Mouse (Mus musculus) lung, postnatal 25 days (tissue): ENCODE data around the gene BC107364.
"Not testable (repeated sequence)": the region's sequence is repeated elsewhere in the genome, so short reads cannot be mapped to it uniquely, and the experiment has no call there.

Source experiments
- DNase-seq: peaks from one replicate; pipeline ENCODE4 v3.0.0; 2022; ENCODE audit warnings: low spot score

The BC107364 gene

GRCm38 (mm10) chr3:96414126-96414950 is 37.8 kb downstream of the BC107364 start:
- peak; percentile 81 for DNase-seq

GRCm38 (mm10) chr3:96413581-96414125 is 38.5 kb downstream of the BC107364 start:
- no peak for DNase-seq

GRCm38 (mm10) chr3:96411821-96412220 is 40.3 kb downstream of the BC107364 start:
- no peak for DNase-seq

GRCm38 (mm10) chr3:96410966-96411365 is 41.1 kb downstream of the BC107364 start:
- no peak for DNase-seq

- DNase-seq = no peak
Measured at GRCm38 (mm10) chr3:96409701-96410246, 42.3 kb downstream of the BC107364 start.

- DNase-seq = not testable (repeated sequence)
Measured at GRCm38 (mm10) chr3:96408111-96408510, 44.0 kb downstream of the BC107364 start.

GRCm38 (mm10) chr3:96405541-96406503 is 46.3 kb downstream of the BC107364 start:
- no peak for DNase-seq

GRCm38 (mm10) chr3:96405004-96405403 is 47.1 kb downstream of the BC107364 start:
- no peak for DNase-seq

GRCm38 (mm10) chr3:96404450-96404849 is 47.7 kb downstream of the BC107364 start:
- DNase-seq = no peak

- DNase-seq = no peak
Measured at GRCm38 (mm10) chr3:96403016-96403415, 49.1 kb downstream of the BC107364 start.

GRCm38 (mm10) chr3:96401832-96402501 is 50.1 kb downstream of the BC107364 start:
- no peak for DNase-seq

GRCm38 (mm10) chr3:96401474-96401831 is 50.7 kb downstream of the BC107364 start:
- no peak for DNase-seq

GRCm38 (mm10) chr3:96398911-96399310 is 53.2 kb downstream of the BC107364 start:
- DNase-seq = no peak

GRCm38 (mm10) chr3:96396857-96397256 is 55.2 kb downstream of the BC107364 start:
- DNase-seq = no peak

GRCm38 (mm10) chr3:96387202-96387601 is 64.9 kb downstream of the BC107364 start:
- DNase-seq = not testable (repeated sequence)
